Mouse (Mus musculus) megakaryocyte, embryonic 14.5 days (primary cell): ENCODE data around the gene Efcab1. TPM values are rescaled to one million over a fixed set of nuclear protein-coding genes. Genes with fewer than 3 reads are reported as not detected.

Experiments used
- H3K27me3 ChIP-seq: replicated peaks from 2 replicates; pipeline ENCODE3; 2012; ENCODE audit warnings: inconsistent platforms
- H3K36me3 ChIP-seq: replicated peaks from 2 replicates; pipeline ENCODE3; 2012; ENCODE audit warnings: low read length, inconsistent platforms, mixed read lengths
- H3K4me1 ChIP-seq: 2 replicates; pipeline ENCODE4 v1.6.1; 2012; ENCODE audit warnings: inconsistent platforms
- H3K4me3 ChIP-seq: replicated peaks from 2 replicates; pipeline ENCODE3; 2012; ENCODE audit warnings: moderate library complexity, mild to moderate bottlenecking, inconsistent platforms
- H3K9me3 ChIP-seq: 2 replicates; pipeline ENCODE4 v1.6.1; 2012; ENCODE audit warnings: inconsistent platforms
- FLI1 ChIP-seq: IDR thresholded peaks from 2 replicates; pipeline ENCODE4 v1.6.1; 2012; ENCODE audit warnings: low read length, inconsistent platforms, mixed read lengths
- GATA1 ChIP-seq: IDR thresholded peaks from 3 replicates; pipeline ENCODE4 v1.6.1; 2012; ENCODE audit warnings: mixed read lengths, low read length, inconsistent platforms, borderline replicate concordance
- polyA plus RNA-seq: library from polyadenylated mRNA; stranded (reverse); fragments of >175 nt; gene quantifications from 2 replicates; pipeline ENCODE4 v1.2.3, GENCODE M21; 2012; ENCODE audit warnings: low replicate concordance; ENCODE audit not compliant: insufficient read depth

The Efcab1 gene
- polyA plus RNA-seq, 1 experiment, result not detected

DNA sequence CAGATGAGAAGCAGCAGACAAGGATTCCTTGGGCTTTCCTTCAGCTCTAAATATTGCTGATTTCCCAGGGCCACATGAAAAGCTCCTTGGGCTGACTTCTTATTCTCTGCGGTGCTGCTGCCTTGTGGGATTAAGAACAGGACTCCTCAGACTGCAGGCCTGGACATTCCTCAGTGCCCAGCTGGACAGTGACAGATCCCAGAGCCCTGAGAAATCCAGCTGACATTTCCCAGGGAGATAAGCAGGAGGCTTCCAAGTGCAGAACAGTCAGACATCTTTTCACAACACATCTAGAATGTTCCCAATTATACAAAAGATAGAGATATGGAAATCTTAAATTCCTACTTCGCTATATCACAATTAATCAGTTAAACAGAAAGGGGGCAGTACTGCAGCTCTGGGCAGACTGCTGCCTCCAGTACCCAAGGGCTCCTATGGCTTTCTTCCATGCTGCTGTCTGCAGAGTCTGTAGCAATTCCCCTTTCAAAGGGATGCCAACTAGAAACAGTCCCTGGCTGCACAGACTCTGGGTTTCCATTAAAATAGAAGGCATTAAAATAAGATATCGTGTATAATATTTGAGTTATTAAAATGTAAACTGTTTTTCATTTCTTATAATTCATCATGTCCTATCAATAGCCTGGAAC is 86.2 kb downstream of the Efcab1 start:
- no peak overlapping the region for H3K4me3 ChIP-seq
- TF ChIP-seq GATA1 (no peak), FLI1 (no peak)

GRCm38 (mm10) chr16:15014724-15015123 is 108.3 kb downstream of the Efcab1 start:
- Histone ChIP-seq H3K4me3 (no peak overlapping the region), H3K9me3 (no peaks in the 10 kb centered on the region), H3K36me3 (no peaks in the 10 kb centered on the region), H3K4me1 (no peaks in the 10 kb centered on the region), H3K27me3 (no peaks in the 10 kb centered on the region)
- TF ChIP-seq GATA1 (no peak), FLI1 (no peak)

More for the DNA sequence above, 86.2 kb downstream of the Efcab1 start:
- Histone ChIP-seq H3K4me1 (no peaks in the 10 kb centered on the region), H3K27me3 (no peaks in the 10 kb centered on the region), H3K9me3 (no peaks in the 10 kb centered on the region), H3K36me3 (no peaks in the 10 kb centered on the region)
